Mouse (Mus musculus): ENCODE data around the gene Usp5.
A peak's percentile ranks its signal among the peaks of the same experiment; 100 is the strongest.
"Not testable (repeated sequence)": the region's sequence is repeated elsewhere in the genome, so short reads cannot be mapped to it uniquely, and the experiment has no call there.

Usp5 gene

GRCm38 (mm10) chr6:124839805-124840204, 10.5 kb upstream of the Usp5 start:
- DNase-seq: no peak

GRCm38 (mm10) chr6:124836411-124836810, 7.1 kb upstream of the Usp5 start:
- DNase-seq: no peak

GRCm38 (mm10) chr6:124835531-124835930, 6.2 kb upstream of the Usp5 start:
- no peak for DNase-seq

GRCm38 (mm10) chr6:124834512-124835081, 5.3 kb upstream of the Usp5 start:
- no peak for DNase-seq

- no peak for DNase-seq
Measured at GRCm38 (mm10) chr6:124831649-124832048, 2.4 kb upstream of the Usp5 start.

- not testable (repeated sequence) for DNase-seq
Measured at GRCm38 (mm10) chr6:124831199-124831598, 1.9 kb upstream of the Usp5 start.

GRCm38 (mm10) chr6:124829799-124830700, 766 bp upstream of the Usp5 start:
- peak; percentile 91 for DNase-seq

- peak; percentile 41 for DNase-seq
Measured at GRCm38 (mm10) chr6:124828101-124828592, 1.1 kb downstream of the Usp5 start.

- DNase-seq: no peak
Measured at GRCm38 (mm10) chr6:124822049-124822448, 7.2 kb downstream of the Usp5 start.

- no peak for DNase-seq
Measured at GRCm38 (mm10) chr6:124820891-124821290, 8.4 kb downstream of the Usp5 start.

GRCm38 (mm10) chr6:124817971-124818370, 11.3 kb downstream of the Usp5 start:
- no peak for DNase-seq

GRCm38 (mm10) chr6:124817563-124817962, 11.7 kb downstream of the Usp5 start:
- DNase-seq: no peak

- DNase-seq: no peak
Measured at GRCm38 (mm10) chr6:124817125-124817524, 12.2 kb downstream of the Usp5 start.

GRCm38 (mm10) chr6:124816611-124817010, 12.7 kb downstream of the Usp5 start:
- no peak for DNase-seq

- no peak for DNase-seq
Measured at GRCm38 (mm10) chr6:124814858-124815774, 14.2 kb downstream of the Usp5 start.

GRCm38 (mm10) chr6:124814448-124814847, 14.8 kb downstream of the Usp5 start:
- no peak for DNase-seq

GRCm38 (mm10) chr6:124813933-124814332, 15.4 kb downstream of the Usp5 start, which contains the start of gene Tpi1:
TSS of gene Tpi1 (minus strand) at chr6:124814296.
- peak; percentile 81 for DNase-seq

- peak; percentile 73 for DNase-seq
Measured at GRCm38 (mm10) chr6:124813496-124813895, 15.8 kb downstream of the Usp5 start.

- no peak for DNase-seq
Measured at GRCm38 (mm10) chr6:124812848-124813247, 16.4 kb downstream of the Usp5 start.

GRCm38 (mm10) chr6:124811701-124812560, 17.4 kb downstream of the Usp5 start:
- no peak for DNase-seq

GRCm38 (mm10) chr6:124811403-124811665, 17.9 kb downstream of the Usp5 start:
- no peak for DNase-seq
